Mouse (Mus musculus): ENCODE data around the gene Axin2. TPM values are rescaled to one million over a fixed set of nuclear protein-coding genes. Genes with fewer than 3 reads are reported as not detected.
A peak's percentile ranks its signal among the peaks of the same experiment; 100 is the strongest.

Gene Axin2
- polyA plus RNA-seq, 1 experiment from 2014 or later, result 0.17 TPM

DNA sequence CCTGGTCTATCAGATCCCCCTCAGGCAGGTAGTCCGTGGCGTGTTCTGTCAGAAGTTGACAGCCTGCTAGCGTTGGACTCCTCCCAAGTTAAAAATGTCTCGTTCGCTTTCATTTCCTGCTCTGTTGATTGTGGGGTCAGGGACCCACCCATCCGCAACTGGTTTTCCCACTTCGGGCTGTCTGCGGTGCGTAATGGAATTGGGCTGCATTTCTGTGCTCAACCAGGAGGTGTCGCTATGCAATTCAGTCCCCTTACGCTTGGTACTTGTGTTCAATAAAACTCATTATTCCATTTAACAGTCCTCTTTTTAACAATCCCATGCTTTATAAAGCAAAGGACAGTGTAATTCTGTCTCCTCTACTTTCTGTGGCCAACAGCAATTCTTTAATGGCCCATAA is 31.0 kb upstream of the Axin2 start:
- no peak overlapping the region for H3K4me2 ChIP-seq (ENCODE audit: low read depth, low read length)
- H3K9ac ChIP-seq (ENCODE audit: low read depth, low read length), result no peak overlapping the region
- H3K27me3 ChIP-seq (ENCODE audit: control insufficient read depth, insufficient read depth, low read depth, low read length), result peaks cover 2% of the 10 kb centered on the region; the same call in 1 of the 2 replicates
- 36% methylated on average over 11 of the region's 11 CpGs for WGBS (ENCODE audit: insufficient replicate concordance)
- no peak overlapping the region for H3K4me3 ChIP-seq (ENCODE audit: low read depth, low read length)
- no peaks in the 10 kb centered on the region for H3K9me3 ChIP-seq (replicated peaks; ENCODE audit: control insufficient read depth, low read length)
- no peaks in the 10 kb centered on the region for H3K4me1 ChIP-seq (ENCODE audit: control insufficient read depth, low read depth, low read length)
- ATAC-seq (ENCODE audit: low read depth), result no peak
- H3K27ac ChIP-seq (ENCODE audit: low read length), result no peak overlapping the region
- H3K36me3 ChIP-seq (ENCODE audit: control insufficient read depth, insufficient read depth), result no peaks in the 10 kb centered on the region

DNA sequence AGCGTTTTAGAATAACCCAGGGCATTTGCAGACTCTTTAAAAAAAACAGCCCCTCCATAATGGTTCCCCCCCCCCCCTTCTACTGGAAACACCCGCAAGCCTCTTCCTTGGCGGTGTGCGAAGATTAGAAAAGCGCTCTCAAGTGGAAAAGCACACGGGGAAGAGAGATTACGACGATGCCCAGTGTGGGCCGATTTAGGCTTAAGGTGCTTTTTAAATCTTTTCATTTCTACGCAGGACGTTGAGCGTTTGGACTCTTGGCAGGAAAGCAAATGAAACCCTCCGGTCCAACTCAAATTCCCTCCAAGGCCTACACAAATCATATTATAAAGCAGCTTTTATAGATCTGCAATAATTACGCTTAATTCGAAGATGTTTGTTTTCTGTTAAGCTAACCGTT is 29.6 kb upstream of the Axin2 start:
- Histone ChIP-seq H3K4me1 (ENCODE audit: control insufficient read depth, low read depth, low read length) (no peaks in the 10 kb centered on the region), H3K4me3 (ENCODE audit: low read depth, low read length) (no peak overlapping the region), H3K9me3 (replicated peaks; ENCODE audit: control insufficient read depth, low read length) (no peaks in the 10 kb centered on the region), H3K27ac (ENCODE audit: low read length) (no peak overlapping the region), H3K27me3 (ENCODE audit: control insufficient read depth, insufficient read depth, low read depth, low read length) (peaks cover 2% of the 10 kb centered on the region; the same call in 1 of the 2 replicates), H3K9ac (ENCODE audit: low read depth, low read length) (no peak overlapping the region), H3K4me2 (ENCODE audit: low read depth, low read length) (peak overlapping the region; percentile 31), H3K36me3 (ENCODE audit: control insufficient read depth, insufficient read depth) (no peaks in the 10 kb centered on the region)
- no peak for ATAC-seq (ENCODE audit: low read depth)
- WGBS (ENCODE audit: insufficient replicate concordance), result 43% methylated on average over 16 of the region's 16 CpGs

- Histone ChIP-seq H3K36me3 (ENCODE audit: control insufficient read depth, insufficient read depth) (no peaks in the 10 kb centered on the region), H3K9me3 (replicated peaks; ENCODE audit: control insufficient read depth, low read length) (no peaks in the 10 kb centered on the region), H3K4me1 (ENCODE audit: control insufficient read depth, low read depth, low read length) (no peaks in the 10 kb centered on the region), H3K9ac (ENCODE audit: low read depth, low read length) (no peak overlapping the region), H3K4me2 (ENCODE audit: low read depth, low read length) (peak overlapping the region; percentile 31), H3K4me3 (ENCODE audit: low read depth, low read length) (peak overlapping the region; percentile 25), H3K27me3 (ENCODE audit: control insufficient read depth, insufficient read depth, low read depth, low read length) (peaks cover 2% of the 10 kb centered on the region; the same call in 1 of the 2 replicates), H3K27ac (ENCODE audit: low read length) (no peak overlapping the region)
- 2% methylated on average over 17 of the region's 17 CpGs for WGBS (ENCODE audit: insufficient replicate concordance)
- ATAC-seq (ENCODE audit: low read depth), result no peak
These were observed 28.9 kb upstream of the Axin2 start for GRCm38 (mm10) chr11:108891111-108891870.

DNA sequence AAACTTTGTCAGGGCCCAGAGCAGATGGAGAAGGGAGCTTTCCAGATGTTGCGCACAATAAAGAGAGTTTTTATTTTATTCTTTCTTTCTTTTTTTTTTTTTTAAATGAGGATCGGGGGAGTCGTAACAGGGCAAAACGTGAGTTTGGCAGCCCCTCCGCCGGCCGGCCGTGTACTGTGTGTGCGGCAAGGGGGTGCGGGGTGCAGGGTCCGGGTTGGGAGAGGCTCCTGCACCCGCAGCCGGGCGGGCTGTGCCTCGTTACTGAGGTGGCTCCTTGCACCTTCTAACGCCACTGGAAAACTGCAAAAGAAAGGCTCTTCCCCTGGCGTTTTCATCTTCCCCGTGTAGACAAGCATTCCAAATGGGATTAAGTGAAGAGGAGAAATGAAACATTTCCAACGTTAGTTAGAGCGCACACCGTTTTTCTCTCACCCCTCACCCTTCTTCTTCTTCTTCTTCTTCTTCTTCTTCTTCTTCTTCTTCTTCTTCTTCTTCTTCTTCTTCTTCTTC is 28.2 kb upstream of the Axin2 start:
- Histone ChIP-seq H3K4me2 (ENCODE audit: low read depth, low read length) (peak overlapping the region; percentile 31), H3K36me3 (ENCODE audit: control insufficient read depth, insufficient read depth) (no peaks in the 10 kb centered on the region), H3K27ac (ENCODE audit: low read length) (no peak overlapping the region), H3K9ac (ENCODE audit: low read depth, low read length) (no peak overlapping the region), H3K4me3 (ENCODE audit: low read depth, low read length) (no peak overlapping the region), H3K27me3 (ENCODE audit: control insufficient read depth, insufficient read depth, low read depth, low read length) (peaks cover 2% of the 10 kb centered on the region; the same call in 1 of the 2 replicates), H3K9me3 (replicated peaks; ENCODE audit: control insufficient read depth, low read length) (no peaks in the 10 kb centered on the region), H3K4me1 (ENCODE audit: control insufficient read depth, low read depth, low read length) (no peaks in the 10 kb centered on the region)
- ATAC-seq (ENCODE audit: low read depth), result no peak
- WGBS (ENCODE audit: insufficient replicate concordance), result 5% methylated on average over 21 of the region's 21 CpGs

DNA sequence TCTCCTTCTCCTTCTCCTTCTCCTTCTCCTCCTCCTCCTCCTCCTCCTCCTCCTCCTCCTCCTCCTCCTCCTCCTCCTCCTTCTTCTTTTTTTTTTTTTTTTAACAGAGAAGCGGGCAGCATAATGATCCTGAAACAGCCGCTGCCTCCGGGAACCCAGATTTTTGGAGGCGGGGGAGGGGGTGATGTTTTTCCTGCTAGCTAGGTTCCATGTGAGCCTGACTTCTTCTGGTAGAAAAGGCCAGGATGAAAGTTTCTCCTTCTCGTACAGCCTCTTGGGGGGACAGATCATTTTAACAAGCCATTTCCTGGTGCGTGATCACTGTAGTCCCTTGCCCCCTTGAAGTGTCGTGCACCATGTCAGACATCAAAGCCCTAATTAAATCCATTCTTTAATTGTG is 27.7 kb upstream of the Axin2 start:
- ATAC-seq (ENCODE audit: low read depth), result no peak
- H3K27ac ChIP-seq (ENCODE audit: low read length), result no peak overlapping the region
- WGBS (ENCODE audit: insufficient replicate concordance), result 14% methylated on average over 6 of the region's 7 CpGs

GRCm38 (mm10) chr11:108893232-108893790 is 26.8 kb upstream of the Axin2 start:
- H3K4me1 ChIP-seq (ENCODE audit: control insufficient read depth, low read depth, low read length), result no peaks in the 10 kb centered on the region
- H3K27me3 ChIP-seq (ENCODE audit: control insufficient read depth, insufficient read depth, low read depth, low read length), result peaks cover 2% of the 10 kb centered on the region; the same call in 1 of the 2 replicates
- no peak overlapping the region for H3K27ac ChIP-seq (ENCODE audit: low read length)
- H3K9ac ChIP-seq (ENCODE audit: low read depth, low read length), result no peak overlapping the region
- ATAC-seq (ENCODE audit: low read depth), result no peak
- no peak overlapping the region for H3K4me3 ChIP-seq (ENCODE audit: low read depth, low read length)
- 35% methylated on average over 12 of the region's 12 CpGs for WGBS (ENCODE audit: insufficient replicate concordance)
- H3K9me3 ChIP-seq (replicated peaks; ENCODE audit: control insufficient read depth, low read length), result no peaks in the 10 kb centered on the region
- H3K4me2 ChIP-seq (ENCODE audit: low read depth, low read length), result no peak overlapping the region
- H3K36me3 ChIP-seq (ENCODE audit: control insufficient read depth, insufficient read depth), result no peaks in the 10 kb centered on the region

More for the DNA sequence above, 27.7 kb upstream of the Axin2 start:
- H3K4me2 ChIP-seq (ENCODE audit: low read depth, low read length), result no peak overlapping the region
- no peaks in the 10 kb centered on the region for H3K9me3 ChIP-seq (replicated peaks; ENCODE audit: control insufficient read depth, low read length)
- H3K4me3 ChIP-seq (ENCODE audit: low read depth, low read length), result no peak overlapping the region
- H3K9ac ChIP-seq (ENCODE audit: low read depth, low read length), result no peak overlapping the region
- H3K4me1 ChIP-seq (ENCODE audit: control insufficient read depth, low read depth, low read length), result no peaks in the 10 kb centered on the region
- H3K36me3 ChIP-seq (ENCODE audit: control insufficient read depth, insufficient read depth), result no peaks in the 10 kb centered on the region
- H3K27me3 ChIP-seq (ENCODE audit: control insufficient read depth, insufficient read depth, low read depth, low read length), result peaks cover 2% of the 10 kb centered on the region; the same call in 1 of the 2 replicates

GRCm38 (mm10) chr11:108893855-108894510 is 26.2 kb upstream of the Axin2 start:
- no peaks in the 10 kb centered on the region for H3K4me1 ChIP-seq (ENCODE audit: control insufficient read depth, low read depth, low read length)
- no peaks in the 10 kb centered on the region for H3K9me3 ChIP-seq (replicated peaks; ENCODE audit: control insufficient read depth, low read length)
- no peak for ATAC-seq (ENCODE audit: low read depth)
- WGBS (ENCODE audit: insufficient replicate concordance), result 54% methylated on average over 10 of the region's 10 CpGs
- no peak overlapping the region for H3K9ac ChIP-seq (ENCODE audit: low read depth, low read length)
- no peak overlapping the region for H3K27ac ChIP-seq (ENCODE audit: low read length)
- H3K4me2 ChIP-seq (ENCODE audit: low read depth, low read length), result no peak overlapping the region
- peaks cover 2% of the 10 kb centered on the region; the same call in 1 of the 2 replicates for H3K27me3 ChIP-seq (ENCODE audit: control insufficient read depth, insufficient read depth, low read depth, low read length)
- H3K36me3 ChIP-seq (ENCODE audit: control insufficient read depth, insufficient read depth), result no peaks in the 10 kb centered on the region
- no peak overlapping the region for H3K4me3 ChIP-seq (ENCODE audit: low read depth, low read length)

- WGBS (ENCODE audit: insufficient replicate concordance), result 73% methylated on average over 4 of the region's 4 CpGs
- no peaks in the 10 kb centered on the region for H3K4me1 ChIP-seq (ENCODE audit: control insufficient read depth, low read depth, low read length)
- H3K9ac ChIP-seq (ENCODE audit: low read depth, low read length), result no peak overlapping the region
- no peak overlapping the region for H3K4me3 ChIP-seq (ENCODE audit: low read depth, low read length)
- no peaks in the 10 kb centered on the region for H3K36me3 ChIP-seq (ENCODE audit: control insufficient read depth, insufficient read depth)
- H3K27ac ChIP-seq (ENCODE audit: low read length), result no peak overlapping the region
- 0 out of 2 replicates have a peak, but pooled peaks cover 2% of the 10 kb centered on the region for H3K27me3 ChIP-seq (ENCODE audit: control insufficient read depth, insufficient read depth, low read depth, low read length)
- ATAC-seq (ENCODE audit: low read depth), result no peak
- no peak overlapping the region for H3K4me2 ChIP-seq (ENCODE audit: low read depth, low read length)
- H3K9me3 ChIP-seq (replicated peaks; ENCODE audit: control insufficient read depth, low read length), result no peaks in the 10 kb centered on the region
These were observed 23.1 kb upstream of the Axin2 start for GRCm38 (mm10) chr11:108897034-108897433.

All from liver, embryonic 16.5 days (tissue).